Mouse (Mus musculus) left cerebral cortex, postnatal 4 days (tissue): Measurements from ENCODE around the gene Dct. TPM values are rescaled to one million over a fixed set of nuclear protein-coding genes. Genes with fewer than 3 reads are reported as not detected.
A peak's percentile ranks its signal among the peaks of the same experiment; 100 is the strongest.

Experiments
- DNase-seq: peaks from one replicate; pipeline ENCODE4 v3.0.0-alpha.2; 2022
- intact Hi-C: fragments of 180-260 bp; cut with DNase I; formaldehyde crosslinking; loops from one replicate; pipeline ENCODE4 v1.15.1; 2025
- total RNA-seq, 2 experiments: library from RNA; stranded (reverse); gene quantifications; 2 replicates each; pipeline ENCODE4 v1.2.3; 2021

Dct gene
- total RNA-seq, result 1 to 10 TPM in 1 of 2 experiments, not detected in 1; 1.1 TPM

DNA sequence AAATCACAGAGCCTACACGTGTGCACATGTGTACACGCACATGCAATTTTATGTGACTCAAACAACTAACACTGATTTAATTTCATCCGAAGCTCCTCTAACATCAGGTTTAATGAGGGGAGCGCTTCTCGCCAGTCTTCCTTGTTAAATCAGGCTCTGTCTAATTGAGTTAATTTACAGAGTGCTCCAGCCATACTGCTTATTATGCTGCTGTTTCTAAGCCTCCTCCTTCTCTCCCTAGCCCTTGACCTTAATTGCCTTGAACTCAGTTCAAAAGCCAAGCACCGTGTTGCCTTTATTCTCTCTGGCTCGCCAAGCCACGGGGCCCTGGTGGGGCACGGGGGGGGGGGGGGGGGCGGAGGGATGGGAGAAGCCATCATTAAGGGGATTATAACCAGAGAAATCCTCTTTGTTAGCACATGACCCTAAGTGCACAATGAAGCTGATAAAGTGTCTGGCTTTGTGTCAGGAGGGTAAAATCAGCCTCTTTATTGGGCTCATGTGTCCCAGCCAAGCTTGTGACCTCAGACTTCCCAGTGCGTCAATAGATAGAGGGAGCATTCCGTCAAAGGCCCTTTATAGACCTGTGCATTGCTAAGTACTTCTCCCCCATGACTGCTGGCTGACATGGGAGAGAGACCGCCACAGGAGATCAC, at the start of gene Dct:
Gene Dct (minus strand): TSS at position 270 of the 656 bp plus-strand sequence.
- no peak for DNase-seq

GRCm38 (mm10) chr14:118101227-118101990, 49.4 kb upstream of the Dct start:
- intact Hi-C loops, result no loop called here
- DNase-seq, result no peak

More for the DNA sequence above, at the start of gene Dct:
- intact Hi-C loops, result no loop called here

DNA sequence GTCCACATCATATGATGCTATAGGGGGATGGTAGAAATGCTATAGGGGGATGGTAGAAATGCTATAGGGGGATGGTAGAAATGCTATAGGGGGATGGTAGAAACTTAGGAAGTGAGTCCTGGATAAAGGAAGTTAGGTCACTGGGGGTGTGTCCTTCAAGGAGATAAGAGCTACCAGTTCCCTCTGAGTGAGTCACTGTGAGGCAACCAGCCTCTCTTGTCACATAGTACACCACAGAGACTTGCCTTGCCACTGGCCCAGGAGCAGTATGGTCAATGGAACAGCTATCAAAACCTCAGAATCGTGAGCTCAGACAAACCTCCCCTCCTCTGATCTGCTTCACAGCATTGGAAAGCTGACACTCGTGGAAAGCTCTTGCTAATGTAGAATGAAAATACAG, 46.2 kb upstream of the Dct start:
- intact Hi-C loops, result no loop called here
- DNase-seq, result no peak

DNA sequence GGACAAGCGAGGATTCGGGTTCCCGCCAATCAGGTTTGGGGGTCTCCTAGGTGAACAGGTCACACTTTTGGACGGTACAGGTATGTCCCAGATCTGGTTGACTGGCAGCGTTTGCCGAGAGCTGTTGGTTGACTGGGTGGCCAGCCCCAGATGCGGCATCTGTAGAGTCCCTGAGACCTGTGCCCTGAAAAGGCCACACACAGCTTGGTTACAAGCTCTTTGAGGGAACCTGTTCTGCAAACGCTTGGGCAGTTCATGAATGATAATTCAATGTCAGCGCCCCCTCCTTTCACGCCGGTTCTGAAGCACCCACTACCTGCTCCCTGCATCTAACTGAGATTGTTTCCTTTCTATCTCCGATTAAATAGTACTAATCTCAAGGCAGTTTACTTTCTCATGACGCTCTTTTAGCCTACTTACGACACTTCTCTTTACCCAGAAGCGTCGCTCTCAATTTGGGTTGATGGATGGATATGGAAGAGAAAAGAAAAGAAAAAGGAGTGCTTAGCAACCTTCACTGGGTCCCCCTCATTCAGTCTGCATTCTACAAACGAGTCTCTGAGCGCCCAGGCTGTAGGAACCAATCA, 37.9 kb upstream of the Dct start:
- intact Hi-C loops, result no loop called here
- no peak for DNase-seq

GRCm38 (mm10) chr14:118089215-118089805, 37.3 kb upstream of the Dct start:
- intact Hi-C loops, result no loop called here
- DNase-seq, result peak; percentile 95

- DNase-seq, result no peak
- intact Hi-C loops, result no loop called here
Measured at GRCm38 (mm10) chr14:118088437-118089207, 36.6 kb upstream of the Dct start.

GRCm38 (mm10) chr14:118086271-118087035, 34.4 kb upstream of the Dct start:
- intact Hi-C loops, result no loop called here
- no peak for DNase-seq

DNA sequence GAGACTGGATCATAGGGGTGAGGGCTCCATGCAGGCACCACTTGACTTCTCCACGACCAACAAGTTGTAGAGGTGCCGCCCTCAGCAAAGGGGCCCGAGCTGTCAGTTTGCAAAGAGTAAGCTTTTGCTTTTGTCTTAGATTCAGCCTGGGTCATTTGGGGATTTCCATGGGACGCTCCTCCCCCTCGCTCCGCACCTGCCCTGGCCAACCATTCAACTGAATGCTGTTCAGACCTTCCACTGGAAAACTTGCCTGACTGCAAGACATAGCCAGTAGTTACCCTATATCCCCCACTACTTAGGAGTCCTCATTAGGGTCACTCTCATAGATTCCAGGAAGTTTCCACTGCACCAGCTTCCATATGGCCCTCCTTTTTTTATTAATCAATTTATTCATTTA, 31.8 kb upstream of the Dct start:
- intact Hi-C loops, result no loop called here
- DNase-seq, result no peak

GRCm38 (mm10) chr14:118080606-118081005, 28.6 kb upstream of the Dct start:
- intact Hi-C loops, result no loop called here
- DNase-seq, result no peak

DNA sequence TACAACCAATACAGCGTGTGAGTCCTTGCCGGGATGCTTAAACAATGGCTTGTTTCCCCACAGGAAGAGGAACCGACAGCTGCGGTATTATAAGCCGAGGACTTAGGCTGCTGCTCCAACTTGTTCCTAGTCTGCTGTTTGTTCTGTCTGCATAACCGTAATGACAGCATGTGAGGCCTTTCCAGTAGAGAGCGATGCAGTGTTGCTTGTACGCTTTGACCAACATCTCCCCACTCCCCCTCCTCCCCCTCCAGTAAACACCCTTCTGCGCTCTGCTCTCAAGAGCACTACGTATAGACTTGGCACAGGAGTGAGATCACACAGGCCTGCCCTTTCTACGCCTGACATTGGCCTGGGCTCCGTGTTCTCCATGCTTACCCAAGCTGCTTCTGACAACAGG, 18.1 kb upstream of the Dct start:
- no peak for DNase-seq
- intact Hi-C loops, result no loop called here

DNA sequence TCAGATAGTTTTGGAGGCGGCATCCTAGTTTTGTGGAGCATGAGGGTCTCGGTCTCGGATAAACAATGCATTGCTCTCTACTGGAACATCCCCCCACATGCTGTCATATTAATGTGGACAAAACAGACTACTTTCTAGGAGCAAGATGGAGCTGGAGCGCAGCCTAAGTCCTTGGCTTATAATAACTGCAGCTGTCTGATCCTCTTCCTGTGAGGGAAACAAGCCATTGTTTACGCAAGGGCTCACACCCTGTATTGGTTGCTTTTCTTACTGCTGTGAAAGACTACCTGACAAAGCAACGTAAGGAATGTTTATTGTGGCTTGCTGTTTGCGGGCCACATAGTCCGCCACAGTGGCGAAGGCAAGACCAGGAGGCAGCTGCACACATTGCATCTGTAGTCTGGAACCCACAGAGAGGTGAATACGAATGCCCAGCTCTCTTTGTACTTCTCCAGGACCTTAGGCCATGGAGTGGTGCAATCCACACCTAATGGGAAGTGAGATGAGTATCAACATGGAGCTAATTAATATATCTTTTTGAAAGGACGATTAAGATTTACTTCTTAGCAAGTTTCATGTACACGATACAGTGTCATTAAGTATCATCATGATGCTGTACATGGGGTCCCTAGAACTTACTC, 17.5 kb upstream of the Dct start:
- DNase-seq, result no peak
- intact Hi-C loops, result no loop called here

DNA sequence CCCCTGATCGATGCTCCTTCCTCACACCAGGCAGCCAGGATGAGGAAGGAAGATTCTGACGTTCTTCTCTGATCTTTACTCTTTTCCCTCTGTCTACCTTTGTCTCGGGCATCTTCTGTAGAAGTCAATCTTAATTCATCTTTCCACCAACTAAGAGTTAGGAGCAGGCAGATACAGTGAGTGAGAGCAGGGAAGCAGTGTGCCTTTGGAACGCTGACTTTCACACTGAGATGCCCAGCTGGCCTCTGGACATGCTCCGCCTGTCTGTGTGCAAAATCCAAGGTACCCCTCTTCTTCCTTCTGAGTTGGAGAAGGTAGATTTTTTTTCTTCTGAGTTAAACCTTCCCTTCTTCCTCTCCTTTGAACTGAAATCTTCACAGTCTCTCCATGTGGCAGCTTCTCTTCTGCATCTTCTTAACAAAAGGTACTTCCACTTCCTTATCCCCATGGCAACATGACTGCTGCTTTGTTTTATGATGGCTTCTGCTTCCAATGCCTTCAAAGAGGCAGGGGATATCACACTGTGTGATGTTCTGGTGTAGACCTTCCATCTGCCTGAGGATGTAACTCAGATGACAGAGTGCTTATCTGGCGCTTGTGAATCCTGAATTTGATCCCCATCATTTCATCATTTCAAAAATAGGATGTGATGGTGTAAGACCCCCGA, 9.9 kb upstream of the Dct start:
- no peak for DNase-seq
- intact Hi-C loops, result no loop called here

DNA sequence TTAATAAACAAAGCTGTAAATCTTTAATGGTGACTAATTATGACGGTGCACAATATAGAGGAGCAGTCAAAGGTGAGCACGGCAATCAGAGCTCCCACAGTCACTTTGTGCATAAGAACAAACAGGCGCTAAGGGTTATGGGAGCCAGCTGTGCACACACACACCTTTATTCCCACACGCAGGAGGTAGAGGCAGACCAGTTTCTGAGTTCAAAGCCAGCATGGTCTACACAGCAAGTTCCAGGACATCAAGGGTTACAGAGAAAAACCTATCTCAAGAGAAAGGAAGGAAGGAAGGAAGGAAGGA, 6.5 kb upstream of the Dct start:
- intact Hi-C loops, result no loop called here
- DNase-seq, result no peak

DNA sequence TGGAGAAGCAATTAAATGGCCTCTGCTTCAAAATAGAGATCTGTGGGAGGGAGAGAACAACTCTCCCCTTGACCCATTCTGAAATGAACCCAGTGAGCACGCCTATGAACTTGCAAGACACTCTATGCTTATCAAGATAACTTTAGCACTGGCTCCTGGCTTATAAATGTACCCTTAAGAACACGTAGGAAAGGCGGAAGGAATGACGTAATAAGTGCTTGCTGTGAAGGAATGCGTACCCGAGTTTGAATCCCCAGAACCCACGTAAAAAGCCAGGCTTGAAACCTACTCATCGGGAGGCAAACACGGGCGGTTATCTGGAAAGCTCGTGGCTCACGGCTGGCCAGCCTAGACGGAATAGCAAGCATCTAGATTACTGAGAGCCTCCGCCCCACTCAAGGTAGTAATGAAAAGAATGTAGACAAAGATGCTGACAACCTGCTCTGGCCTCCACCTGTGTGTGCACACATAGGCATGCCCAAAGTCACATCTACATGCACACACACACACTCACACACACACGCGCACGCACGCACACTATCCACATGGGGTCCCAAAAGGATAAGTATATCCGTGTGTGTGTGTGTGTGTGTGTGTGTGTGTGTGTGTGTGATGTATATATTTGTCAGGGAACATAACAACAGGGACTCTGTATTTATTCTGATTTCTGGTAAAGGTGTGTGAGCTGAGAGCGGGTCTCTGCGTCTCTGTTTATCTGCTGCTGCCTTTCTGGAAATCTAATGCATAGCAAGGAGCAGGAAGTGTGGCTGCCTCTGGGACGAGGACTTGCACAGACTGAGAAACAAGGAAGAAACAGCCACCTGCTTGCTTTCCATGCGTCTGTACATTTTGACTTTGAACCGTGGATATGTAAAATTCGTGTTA, 5.9 kb upstream of the Dct start:
- intact Hi-C loops, result no loop called here
- DNase-seq, result no peak

DNA sequence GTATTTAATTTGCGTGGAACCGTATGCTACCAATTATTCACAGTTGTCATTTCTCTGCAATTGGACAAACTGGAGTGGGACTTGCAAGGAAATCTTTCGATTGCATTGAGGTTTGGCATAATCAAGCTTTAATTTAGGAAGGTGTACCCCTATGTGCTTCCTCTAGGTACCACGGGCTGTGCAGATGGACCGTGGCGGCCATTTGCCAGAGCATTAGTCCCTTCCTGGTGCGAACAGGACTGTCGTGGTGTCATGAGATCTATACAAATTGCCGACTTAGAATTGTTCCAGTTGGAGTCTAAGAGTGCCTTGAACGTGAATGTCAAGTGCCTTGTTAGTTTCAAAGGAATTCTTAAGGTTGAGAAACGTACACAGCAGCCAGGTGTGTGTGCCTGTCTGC, 726 bp upstream of the Dct start:
- intact Hi-C loops, result no loop called here
- DNase-seq, result no peak

- intact Hi-C loops, result no loop called here
- no peak for DNase-seq
Measured at GRCm38 (mm10) chr14:118051396-118051795, 648 bp downstream of the Dct start.

DNA sequence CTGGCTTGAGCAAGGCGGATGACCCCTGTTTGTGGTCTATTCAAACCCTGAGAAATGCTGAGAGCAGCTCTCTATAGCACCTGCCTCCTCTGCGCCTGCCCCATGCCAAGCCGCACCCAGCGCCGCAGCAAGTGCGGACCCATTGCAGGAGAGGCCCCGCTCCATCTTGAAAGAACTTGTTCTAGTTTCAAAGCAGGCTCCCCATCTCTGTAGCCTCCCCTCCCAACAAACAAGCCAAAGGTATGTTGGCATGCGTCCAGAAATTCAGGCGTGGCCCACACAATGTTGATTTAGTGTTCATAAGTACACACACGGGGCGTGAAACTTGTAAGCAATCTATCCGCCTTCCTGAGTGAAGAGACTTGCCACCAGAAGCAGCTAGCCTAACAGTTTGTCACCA, 1.1 kb downstream of the Dct start:
- no peak for DNase-seq
- intact Hi-C loops, result no loop called here

DNA sequence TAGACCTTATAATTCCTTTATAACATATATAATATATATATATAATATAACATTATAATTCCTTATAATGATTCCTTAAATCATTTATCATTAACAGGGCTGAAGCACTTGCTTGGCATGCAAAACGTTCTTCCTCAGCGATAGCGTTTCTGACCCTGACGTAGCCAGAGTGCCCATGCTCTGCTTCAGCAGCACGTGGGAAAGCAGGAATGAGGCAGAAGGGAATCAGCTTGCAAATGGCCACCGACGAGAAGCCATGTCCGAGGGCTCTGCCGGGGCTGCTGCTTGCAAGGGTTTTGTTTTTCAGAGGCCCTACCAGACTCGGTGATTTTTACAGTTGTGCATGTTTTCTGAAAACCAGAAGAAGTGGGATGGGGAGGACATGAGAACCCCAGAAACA, 1.6 kb downstream of the Dct start:
- intact Hi-C loops, result no loop called here
- no peak for DNase-seq
